Mouse (Mus musculus) adrenal gland, postnatal 4 days (tissue): ENCODE measurements at regions not wholly inside any gene's neighbourhood (a gene's known extent, or its start where the extent isn't known, plus 50 kb on each side); places are given as distances from the start of the nearest gene placed in this dataset.
A peak's percentile ranks its signal among the peaks of the same experiment; 100 is the strongest.

Experiments
- DNase-seq, 2 experiments: peaks; one replicate each; pipeline ENCODE4 v3.0.0; 2021 to 2022; ENCODE audit warnings: low spot score in 2 of 2, mixed read lengths in 2 of 2

DNA sequence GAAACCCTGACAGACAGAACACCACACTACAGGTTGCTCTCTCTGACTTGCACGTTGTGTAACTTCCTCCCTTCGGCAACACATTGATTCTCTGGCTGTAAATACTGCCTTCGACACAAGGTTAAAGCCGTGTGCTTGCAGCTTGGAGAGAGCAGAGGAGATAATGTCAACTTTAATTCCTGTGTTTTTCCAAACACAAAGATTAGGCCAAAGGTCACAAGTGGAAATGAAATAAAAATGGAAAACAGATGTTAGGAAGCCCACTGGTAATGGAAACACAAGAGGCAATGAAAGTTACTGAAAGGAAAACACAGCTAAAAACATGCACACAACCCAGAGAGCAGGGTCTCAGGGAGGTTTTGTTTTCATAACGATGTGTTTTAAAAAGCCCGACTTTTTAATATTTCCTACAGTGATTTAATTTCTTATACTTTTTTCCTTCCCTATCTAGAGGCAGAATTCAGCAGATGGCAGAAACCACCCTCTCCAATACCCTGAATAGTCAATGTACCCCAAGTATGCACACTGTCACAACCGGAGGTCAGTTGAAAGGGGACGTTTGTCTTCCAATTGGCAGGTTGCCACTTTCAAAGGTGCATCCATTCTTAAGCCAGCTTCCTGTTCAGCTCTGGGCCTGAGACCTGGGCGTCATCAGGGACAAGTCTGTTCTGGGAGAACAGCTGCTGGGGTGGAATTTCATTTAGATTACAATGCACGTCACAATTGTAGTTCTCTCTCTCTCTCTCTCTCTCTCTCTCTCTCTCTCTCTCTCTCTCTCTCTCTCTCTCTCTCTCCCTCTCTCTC lies 210.8 kb upstream of the Gm5148 start:
- no peak for DNase-seq

DNA sequence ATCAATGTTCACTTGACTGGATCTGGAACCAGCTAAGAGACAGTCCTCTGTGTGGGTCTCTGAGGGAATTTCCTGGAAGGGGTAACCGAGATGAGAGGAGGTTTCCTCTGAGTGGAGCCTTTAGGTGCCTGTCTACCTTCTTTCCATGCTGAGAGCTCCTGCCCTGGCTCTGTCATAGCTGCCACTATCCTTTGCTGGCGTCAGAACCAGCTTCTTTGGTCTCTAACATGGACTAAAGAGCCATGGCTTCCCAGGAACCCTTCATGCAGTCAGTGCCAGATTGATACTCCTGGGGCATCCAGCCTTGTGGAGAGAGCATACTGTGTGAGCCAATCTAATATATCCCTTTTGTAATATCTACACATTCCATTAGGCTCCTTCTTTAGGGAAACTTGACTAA lies 209.9 kb upstream of the Gm5148 start:
- DNase-seq = no peak

DNA sequence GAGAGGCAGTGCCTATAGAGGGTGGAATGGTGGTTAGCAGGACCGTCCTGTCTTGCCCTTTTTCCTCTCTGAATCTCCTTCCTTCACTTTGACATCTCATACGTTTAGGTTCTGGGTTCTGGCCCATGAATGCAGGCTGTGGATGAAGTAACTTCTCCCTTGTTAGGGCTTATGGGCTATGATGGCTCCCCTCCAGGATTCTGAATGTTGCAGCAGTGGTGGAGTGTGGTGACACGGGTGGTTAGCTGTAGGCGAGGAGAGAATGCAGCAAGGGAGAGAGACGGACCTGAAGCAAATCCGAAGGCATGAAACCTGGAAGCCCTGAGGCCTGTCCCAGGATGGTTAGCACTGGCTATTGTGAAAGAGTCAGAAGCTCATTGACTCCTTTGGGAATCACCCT lies 204.4 kb upstream of the Gm5148 start:
- DNase-seq = no peak

DNA sequence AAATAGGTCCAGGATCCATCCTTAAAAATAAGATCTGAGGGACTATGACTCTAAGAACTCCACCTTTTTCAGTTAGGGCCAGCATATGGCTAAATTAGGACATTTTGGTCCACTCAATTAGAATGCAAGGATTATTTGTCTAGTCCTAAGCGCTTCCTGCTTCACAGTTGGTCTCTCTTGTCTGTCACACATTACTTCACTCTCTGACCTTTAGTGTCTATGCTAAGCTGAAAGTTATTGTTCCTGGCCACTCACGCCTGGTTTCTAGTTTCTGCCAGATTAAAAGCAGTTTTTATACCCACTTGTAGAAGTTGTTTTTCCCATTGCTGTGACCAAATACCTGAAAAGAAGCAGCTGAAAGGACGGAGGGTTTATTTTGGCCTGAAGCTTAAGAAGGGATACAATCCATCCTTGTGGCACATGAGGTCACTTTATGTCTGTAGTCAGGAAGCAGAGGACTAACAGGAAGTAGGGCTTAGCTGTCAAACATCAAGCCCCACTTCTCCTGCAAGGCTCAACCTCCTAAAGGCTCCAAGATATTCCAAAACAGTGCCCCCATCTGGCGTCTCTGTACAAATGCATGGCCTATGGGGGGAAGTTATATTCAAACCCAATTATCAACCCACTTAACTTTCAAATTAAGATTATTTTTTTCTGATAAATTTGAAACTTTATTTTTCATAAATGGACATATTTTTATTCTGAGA lies 195.3 kb upstream of the Gm5148 start:
- DNase-seq = no peak

DNA sequence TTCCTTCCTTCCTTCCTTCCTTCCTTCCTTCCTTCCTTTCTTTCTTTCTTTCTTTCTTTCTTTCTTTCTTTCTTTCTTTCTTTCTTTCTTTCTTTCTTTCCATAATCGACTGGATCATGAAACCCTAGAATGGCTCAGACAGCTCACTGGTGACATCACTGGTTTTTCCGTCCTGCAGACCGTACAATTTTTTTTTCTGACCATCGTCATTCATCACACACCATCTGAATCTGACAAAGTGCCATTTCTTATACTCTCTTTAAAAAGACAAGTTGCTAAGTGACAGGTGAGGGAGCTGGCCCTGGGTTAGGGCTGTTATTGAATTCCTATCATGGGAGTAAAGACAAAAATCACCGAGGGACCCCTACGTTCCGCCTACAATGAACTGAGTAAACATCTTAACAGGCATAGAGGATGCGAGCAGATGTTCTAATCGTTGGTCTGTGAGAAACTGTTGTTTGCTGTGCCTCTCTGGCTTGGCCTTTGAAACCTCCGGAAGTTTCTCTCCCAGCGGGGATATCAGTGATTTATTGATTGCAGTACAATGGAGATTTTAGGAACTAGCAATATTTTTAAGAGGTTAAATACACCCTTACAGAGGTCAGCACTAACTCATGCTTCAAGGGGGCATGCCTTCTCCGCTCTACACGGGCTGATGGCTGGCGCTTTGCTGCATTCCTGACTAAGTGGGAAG lies 192.6 kb upstream of the Gm5148 start:
- no peak for DNase-seq

DNA sequence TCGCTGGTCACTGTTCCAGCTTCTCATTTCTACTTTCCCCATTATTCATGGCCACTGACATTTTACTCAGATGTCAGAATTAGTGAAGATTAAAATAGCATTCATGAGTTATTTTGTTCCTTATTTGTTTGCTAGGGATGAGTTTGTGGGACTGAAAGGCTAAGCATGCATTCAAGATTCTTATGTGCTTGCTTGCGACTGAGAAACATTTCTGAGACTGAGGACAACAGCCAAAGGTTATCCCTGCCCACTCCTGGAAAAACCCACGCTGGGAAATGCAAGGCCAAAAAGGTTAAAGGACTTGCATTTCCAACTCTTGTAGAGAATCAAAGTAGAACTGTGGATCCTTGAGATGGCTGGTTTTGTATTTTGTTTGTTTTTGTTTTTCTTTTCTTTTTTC lies 192.0 kb upstream of the Gm5148 start:
- DNase-seq = no peak

DNA sequence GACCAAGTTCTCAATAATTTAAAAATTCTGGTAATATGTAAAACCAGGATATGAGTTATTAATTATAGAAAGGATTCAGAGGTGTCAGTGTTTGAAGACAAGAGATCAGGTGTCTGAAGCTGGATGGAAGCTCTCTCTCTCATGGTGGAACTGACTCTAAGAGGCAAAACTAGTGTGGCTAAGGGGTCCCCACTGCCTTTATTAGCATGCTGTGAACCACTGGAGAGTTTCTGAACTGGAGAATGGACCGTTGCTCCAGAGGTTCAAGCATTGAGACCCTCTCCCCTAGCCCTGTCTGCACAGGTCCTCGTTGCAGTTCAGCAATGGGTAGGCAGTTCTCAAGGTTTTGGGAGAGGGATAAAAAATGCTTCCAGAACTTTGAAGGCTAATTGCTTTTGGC lies 191.4 kb upstream of the Gm5148 start:
- DNase-seq = no peak

DNA sequence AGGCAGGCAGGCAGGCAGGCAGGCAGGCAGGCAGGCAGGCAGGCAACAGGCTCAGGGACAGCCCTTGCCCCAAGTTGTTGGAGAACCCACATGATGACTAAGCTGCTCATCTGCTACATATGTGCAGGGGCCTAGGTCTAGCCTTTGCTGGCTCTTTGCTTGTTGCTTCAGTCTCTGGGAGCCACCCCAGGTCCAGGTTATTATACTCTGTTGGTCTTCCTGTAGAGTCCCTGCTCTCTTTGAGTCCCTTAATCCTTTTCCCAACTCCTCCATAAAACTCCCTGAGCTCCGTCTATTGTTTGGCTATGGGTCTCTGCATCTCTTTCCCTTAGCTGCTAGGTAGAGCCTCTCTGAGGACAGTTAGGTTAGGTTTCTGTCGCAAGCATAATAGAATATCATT lies 189.8 kb upstream of the Gm5148 start:
- DNase-seq = no peak

DNA sequence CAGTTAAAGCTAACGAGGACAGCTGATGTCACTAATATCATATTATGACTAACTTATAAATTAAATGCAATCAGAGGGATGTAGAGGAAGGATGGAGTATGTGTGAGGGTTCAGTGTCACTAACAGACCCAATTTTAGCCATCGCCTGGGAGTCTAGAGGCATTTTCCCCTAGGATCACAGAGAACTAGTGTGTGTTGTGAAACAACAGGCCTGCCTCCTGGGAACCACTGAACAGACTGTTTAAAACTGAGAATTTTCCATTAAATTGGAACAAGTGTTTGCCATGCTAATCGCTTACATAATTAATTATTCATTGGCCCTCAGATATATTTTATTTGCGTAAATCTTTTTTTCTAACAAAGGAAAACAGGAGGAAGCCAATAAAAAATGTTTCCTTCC lies 185.5 kb upstream of the Gm5148 start:
- DNase-seq = no peak

DNA sequence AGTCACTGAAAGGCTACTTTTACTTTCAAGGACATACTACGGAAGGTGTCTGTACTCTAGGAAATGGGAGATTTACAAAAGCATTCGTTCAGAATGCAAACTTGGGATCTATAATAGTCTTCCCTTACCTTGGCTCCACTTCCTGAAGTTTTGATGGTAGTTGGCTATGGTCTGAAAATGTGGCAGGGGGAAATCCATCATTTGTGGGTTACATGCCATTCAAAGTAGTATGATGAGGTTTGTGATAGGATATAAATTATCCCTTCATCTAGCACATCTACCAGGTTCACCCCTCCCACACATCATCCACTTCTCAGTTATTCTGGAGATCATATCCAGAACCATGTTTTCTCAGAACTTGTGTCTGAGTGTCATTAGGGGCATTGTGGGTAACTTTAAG lies 184.7 kb upstream of the Gm5148 start:
- no peak for DNase-seq

DNA sequence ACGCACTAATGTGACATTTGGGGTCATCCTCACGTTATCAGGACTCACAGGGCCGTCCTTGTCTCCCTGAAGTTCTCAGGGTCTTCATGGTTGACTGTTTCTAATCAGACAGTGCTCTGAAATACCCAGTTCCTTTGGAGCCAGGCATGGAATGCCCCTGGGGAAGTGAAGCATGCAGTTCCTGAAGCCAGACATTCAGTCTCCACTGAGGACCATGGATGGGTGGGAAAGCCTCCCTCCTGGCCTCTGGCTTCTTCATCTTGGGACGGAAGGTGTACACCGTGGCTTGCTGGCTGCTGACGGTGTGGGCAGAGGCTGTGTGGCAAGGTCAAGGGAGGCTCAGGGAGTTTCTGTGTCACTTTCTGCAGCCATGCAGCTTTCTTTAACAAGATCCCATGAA lies 184.2 kb upstream of the Gm5148 start:
- DNase-seq = no peak

DNA sequence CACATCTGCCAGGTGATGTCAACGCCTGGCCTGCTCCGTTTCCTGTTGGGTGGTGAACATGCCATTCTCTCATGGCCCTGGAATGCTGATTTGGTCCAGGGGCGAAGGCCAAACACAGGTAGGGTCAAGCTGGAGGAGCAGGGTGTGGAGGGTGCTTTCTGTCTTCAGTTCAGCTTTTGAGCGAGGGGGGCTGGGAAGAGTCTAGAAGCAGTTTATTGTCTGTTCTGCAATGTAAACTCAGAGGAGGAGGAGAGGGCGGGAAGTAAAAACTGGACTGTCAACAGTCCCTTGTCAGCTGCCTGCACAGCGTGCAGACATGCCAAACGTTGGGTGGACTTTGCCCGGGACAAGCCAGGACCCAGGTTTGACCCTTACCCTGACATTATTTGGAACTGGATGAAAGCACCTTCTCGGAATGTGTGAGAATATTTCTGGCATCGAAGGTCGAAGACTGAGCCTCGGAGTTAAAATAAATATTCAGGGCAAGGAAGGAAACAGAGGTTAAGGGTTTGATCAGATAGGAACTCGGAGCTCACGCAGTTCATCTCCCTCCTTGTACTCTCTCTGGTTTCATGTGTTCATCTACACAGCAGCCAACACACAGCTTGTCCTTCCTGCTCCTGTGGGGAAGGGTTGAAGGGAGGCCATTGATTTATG lies 183.3 kb upstream of the Gm5148 start:
- DNase-seq = peak in 1 of 2 experiments; percentile 33

DNA sequence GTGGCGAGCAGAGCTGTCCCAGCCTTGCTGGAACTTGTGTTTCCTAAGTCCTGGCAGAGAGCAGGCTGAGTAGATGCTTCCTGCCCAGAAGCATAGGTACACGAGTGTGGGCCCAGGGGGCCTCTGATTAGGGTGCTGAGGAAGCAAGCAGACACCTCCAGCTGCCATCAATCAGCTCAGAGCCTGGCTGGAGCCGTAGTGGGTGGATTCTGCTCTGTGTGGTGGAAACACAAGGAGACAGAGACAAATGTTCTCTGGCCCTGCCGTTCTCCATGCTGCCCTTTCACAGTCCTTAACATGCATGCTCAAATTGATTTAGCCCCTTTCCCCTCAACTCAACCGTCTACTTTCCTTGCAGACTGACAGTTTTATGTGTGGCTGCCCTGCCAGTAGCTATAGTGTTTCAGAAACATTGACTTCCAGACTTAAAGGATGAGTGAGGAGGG lies 182.5 kb upstream of the Gm5148 start:
- DNase-seq = no peak

DNA sequence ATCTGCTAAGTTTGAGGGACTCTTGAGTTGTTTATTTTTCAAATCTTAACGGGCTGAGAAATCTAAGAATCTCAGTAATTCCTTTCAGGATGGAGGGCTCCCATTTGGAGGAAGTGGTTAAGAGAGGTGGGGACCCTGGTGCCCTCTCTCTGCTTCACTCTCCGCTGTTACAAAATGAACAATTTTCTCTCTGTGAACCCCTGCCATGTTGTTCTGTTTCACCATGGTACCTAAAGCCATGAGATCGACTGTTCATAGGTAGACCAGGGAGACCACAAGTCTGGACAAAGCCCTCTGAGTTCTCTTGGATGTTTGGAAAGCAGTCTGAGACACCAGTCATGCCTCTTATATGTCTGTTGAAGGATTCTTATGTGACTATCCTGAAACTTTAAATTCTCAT lies 179.9 kb upstream of the Gm5148 start:
- no peak for DNase-seq

DNA sequence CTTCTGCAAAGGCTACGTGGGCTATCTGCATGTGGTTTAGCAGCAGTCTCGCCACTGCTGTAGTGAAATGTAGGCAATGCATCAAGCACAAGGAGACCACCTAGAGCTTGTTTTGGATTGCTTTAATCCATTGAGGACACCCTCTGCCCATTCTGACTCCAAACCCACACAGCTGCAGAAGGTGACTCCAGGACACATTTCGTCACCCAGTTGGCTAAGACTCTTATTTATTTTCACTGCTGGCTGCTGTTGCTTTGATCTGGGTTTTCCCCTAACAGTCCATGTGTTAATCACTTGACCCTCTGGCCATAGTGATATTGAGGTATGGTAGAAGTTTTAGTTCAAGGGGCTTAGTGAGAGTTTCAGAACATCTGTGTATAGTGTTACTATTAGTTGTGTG lies 179.2 kb upstream of the Gm5148 start:
- no peak for DNase-seq

DNA sequence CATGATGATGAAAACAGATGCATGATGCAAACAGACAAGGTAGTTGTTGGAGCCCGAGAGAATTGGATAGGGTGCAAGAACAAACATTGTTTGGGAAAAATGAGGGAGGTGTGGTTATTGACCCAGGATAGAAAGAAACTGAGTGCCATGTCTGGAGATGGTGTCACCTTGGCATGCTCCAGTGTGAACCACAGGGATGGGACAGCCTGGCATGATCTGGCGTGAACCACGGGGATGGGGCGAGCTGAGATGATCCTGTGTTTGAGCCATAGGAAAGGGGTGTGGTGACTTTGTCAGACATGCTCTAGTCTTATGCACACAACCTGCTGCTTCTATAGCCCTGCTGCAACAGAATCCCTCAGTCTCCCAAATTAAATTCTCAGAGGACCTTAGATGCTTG lies 178.7 kb upstream of the Gm5148 start:
- no peak for DNase-seq

DNA sequence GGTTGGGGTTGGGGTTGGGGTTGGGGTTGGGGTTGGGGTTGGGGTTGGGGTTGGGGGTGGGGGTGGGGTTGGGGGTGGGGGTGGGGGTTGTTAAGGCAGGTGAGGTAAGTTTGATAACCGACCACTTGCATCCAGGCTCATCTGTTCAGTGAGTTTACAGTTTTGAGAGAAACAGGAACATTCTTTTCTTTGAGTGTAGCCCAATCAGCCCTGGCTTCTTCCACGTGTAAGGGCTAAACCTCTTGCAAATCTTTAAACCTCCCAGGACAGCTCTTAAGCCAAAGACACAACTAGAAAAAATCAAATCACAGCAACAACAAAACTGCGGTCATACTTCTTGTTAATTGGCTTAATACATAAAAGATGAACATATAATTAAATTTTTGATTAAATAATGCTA lies 173.1 kb upstream of the Gm5148 start:
- no peak for DNase-seq

DNA sequence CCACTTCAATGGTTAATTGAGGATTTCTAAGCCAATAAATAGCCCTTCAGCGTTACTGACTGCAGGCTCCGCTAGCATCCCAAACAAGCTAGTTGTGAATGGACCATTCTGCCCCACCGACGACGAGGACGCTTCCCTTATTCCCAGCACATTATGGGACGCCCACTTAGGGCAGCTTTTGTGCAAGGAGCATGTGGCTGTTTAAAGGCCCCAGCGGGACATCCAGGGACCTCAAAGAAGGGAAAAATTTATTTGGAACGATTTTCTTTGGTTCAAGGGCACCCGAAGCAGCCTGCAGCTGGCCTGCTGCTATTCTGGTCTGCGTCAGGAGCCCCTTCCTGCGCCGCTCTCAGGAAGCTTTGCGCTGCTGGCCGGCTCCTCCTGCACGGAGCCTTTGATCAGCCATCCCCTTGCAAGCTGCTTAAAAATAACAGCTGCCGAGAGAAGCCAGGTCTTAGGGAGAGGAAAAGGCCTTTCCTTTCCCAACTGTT lies 172.6 kb upstream of the Gm5148 start:
- DNase-seq = no peak

DNA sequence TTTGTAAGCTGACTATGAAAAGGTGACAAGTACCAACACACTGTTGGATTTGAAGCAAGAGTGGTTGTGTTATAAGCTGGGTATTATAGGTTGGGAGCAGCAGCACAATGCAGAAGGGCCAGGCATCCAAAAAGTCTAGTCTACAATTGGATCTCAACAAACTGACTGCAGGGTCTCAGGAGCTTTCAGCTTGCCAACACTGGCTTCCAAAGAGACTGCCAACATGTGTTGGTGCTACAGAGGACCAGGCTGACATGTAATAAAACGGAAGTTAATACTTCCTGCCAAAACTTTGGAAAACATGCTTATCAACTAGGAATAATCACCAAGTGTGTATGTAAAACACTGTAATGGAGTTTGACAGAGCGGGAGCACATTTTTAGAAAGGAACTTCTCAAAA lies 170.3 kb upstream of the Gm5148 start:
- no peak for DNase-seq

DNA sequence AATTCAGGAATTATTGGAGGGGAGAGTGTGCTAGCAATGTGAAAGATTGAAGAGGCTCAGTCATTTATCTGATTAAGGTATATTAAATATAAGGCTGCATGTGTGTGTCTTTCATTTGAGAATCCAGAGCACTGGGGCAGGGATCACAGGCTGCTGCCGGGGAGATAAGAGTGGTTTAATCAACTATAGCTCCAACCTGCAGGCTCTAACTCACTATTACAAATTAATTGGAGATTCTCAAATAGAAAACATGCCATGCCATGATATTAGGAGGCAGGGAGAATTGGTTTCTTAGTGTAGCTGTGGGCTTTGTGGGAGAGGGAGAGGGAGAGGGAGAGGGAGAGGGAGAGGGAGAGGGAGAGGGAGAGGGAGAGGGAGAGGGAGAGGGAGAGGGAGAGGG lies 165.9 kb upstream of the Gm5148 start:
- DNase-seq = no peak

DNA sequence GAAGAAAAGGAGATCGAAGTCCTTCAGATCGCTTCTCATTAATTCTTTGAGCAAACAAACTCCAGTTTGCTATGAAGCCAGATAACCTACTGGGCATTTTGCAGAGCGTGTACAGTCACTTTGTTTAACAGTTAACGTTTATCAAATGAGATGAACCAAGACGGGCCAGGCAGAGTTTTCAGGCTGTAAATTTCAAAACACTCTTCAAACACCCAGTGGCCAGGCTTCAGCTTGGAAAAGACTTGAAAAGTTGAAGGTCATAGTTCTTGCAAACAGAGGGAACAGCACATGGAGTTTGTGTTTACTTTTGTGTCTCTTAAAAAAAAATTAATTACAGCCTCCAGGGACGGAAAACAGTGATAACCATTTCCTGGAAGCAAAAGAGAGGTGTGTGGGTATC lies 164.2 kb upstream of the Gm5148 start:
- DNase-seq = no peak

DNA sequence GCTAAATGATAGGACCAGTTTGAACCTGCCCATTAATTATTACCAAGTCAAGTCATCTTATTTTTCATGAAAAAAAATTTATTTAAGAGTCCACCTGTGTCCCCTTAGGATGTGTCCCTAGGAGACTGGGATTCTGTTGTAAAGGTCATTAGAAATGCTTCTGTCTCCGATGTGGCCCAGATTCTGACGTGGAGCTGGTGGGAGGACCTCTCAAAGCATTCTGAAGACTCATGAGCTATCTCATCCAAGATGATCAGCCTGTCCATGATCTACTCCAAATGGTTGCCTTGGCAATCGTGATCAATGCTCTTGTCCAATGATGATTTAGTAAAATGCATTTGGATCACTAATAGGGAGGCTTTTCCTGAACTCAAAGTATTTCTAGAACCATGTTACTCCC lies 163.4 kb upstream of the Gm5148 start:
- no peak for DNase-seq
